Mouse (Mus musculus) heart, postnatal 4 days (tissue): ENCODE results near the gene Fanci. TPM values are rescaled to one million over a fixed set of nuclear protein-coding genes. Genes with fewer than 3 reads are reported as not detected.

Source experiments
- total RNA-seq, 2 experiments: library from RNA; stranded (reverse); gene quantifications; 2 replicates each; pipeline ENCODE4 v1.2.3; 2021

Gene Fanci
- total RNA-seq, 2 experiments from 2014 or later, result 7.0 to 8.1 TPM

Other genes with a start within 250 kb of the Fanci start
- gene Mfge8, start 242.9 kb upstream of the Fanci start, total RNA-seq, result 100 to 1,000 TPM; 177 to 178 TPM
- gene Abhd2, start 118.7 kb upstream of the Fanci start, total RNA-seq, result 10 to 100 TPM; 24.7 to 27.2 TPM
- not detected for gene Rlbp1, start 4.9 kb upstream of the Fanci start, total RNA-seq
- 10 to 100 TPM; 55.9 to 61.3 TPM for gene Polg, start 74.4 kb downstream of the Fanci start, total RNA-seq
- not detected for gene Rhcg, start 225.7 kb downstream of the Fanci start, total RNA-seq